Mouse (Mus musculus): ENCODE measurements at regions not wholly inside any gene's neighbourhood (a gene's known extent, or its start where the extent isn't known, plus 50 kb on each side); places are given as distances from the start of the nearest gene placed in this dataset.

DNA sequence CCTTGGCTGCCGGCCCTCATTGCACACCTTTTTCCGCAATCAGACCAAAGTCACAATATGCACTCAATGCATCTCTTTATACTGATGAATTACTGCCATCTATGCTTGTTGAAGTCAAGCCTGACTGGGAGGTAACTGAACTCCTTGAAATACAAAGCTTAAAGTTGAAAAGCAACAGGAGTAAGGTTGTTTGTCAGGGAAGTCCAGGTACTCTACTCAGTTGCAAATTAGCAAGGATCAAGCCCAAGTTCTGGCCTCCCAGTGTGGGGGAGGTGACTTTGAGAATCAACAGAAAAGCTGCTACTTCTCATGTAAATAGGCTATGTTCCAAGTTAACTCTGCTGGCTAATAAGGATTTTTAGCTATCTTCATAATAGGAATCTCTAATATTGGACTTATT is 151.0 kb upstream of the Gm49339 start:
- TF ChIP-seq EP300 (IDR thresholded peaks at IDR 0.05; ENCODE audit: low read depth) = no peak
- no peak for TF ChIP-seq CTCF (IDR thresholded peaks at IDR 0.05; ENCODE audit: low read depth)
